Mouse (Mus musculus): ENCODE data around the gene Pex26. TPM values are rescaled to one million over a fixed set of nuclear protein-coding genes. Genes with fewer than 3 reads are reported as not detected.

Gene Pex26
- polyA plus RNA-seq, 1 experiment from 2014 or later: 6.5 TPM

GRCm38 (mm10) chr6:121202026-121202425, 18.6 kb downstream of the Pex26 start:
- H3K9me3 ChIP-seq (ENCODE audit: control insufficient read depth, low read length): no peaks in the 10 kb centered on the region
- WGBS: 80% methylated on average over 5 of the region's 5 CpGs
- H3K4me2 ChIP-seq (replicated peaks; ENCODE audit: low read depth): no peak overlapping the region
- no peaks in the 10 kb centered on the region for H3K4me1 ChIP-seq (replicated peaks; ENCODE audit: control insufficient read depth, insufficient read depth)
- ATAC-seq (ENCODE audit: low FRiP score, low TSS enrichment) (no peak), DNase-seq (ENCODE audit: low spot score) (no peak)
- H3K27me3 ChIP-seq (ENCODE audit: control insufficient read depth, insufficient read depth, low read length): no peaks in the 10 kb centered on the region
- H3K27ac ChIP-seq (replicated peaks): no peak overlapping the region
- TF ChIP-seq CTCF (IDR thresholded peaks at IDR 0.05; ENCODE audit: low read depth) (no peak), EP300 (optimal IDR thresholded peaks at IDR 0.05) (no peak)
- no peak overlapping the region for H3K4me3 ChIP-seq (ENCODE audit: low read depth, low read length)
- H3K36me3 ChIP-seq (ENCODE audit: control insufficient read depth, insufficient read depth, low read length): no peaks in the 10 kb centered on the region
- no peak overlapping the region for H3K9ac ChIP-seq (ENCODE audit: low read length)

GRCm38 (mm10) chr6:121206481-121206880, 23.0 kb downstream of the Pex26 start:
- no peak for DNase-seq (ENCODE audit: low spot score)
- TF ChIP-seq EP300 (optimal IDR thresholded peaks at IDR 0.05): no peak
- no peak for TF ChIP-seq CTCF (IDR thresholded peaks at IDR 0.05; ENCODE audit: low read depth)
- H3K9ac ChIP-seq (ENCODE audit: low read length): no peak overlapping the region
- no peaks in the 10 kb centered on the region for H3K9me3 ChIP-seq (ENCODE audit: control insufficient read depth, low read length)
- H3K27ac ChIP-seq (replicated peaks): no peak overlapping the region
- H3K4me3 ChIP-seq (ENCODE audit: low read depth, low read length): no peak overlapping the region
- 84% methylated on average over 5 of the region's 5 CpGs for WGBS
- no peaks in the 10 kb centered on the region for H3K27me3 ChIP-seq (ENCODE audit: control insufficient read depth, insufficient read depth, low read length)
- no peaks in the 10 kb centered on the region for H3K4me1 ChIP-seq (replicated peaks; ENCODE audit: control insufficient read depth, insufficient read depth)
- no peak overlapping the region for H3K4me2 ChIP-seq (replicated peaks; ENCODE audit: low read depth)
- ATAC-seq (ENCODE audit: low FRiP score, low TSS enrichment): no peak
- no peaks in the 10 kb centered on the region for H3K36me3 ChIP-seq (ENCODE audit: control insufficient read depth, insufficient read depth, low read length)

- no peaks in the 10 kb centered on the region for H3K36me3 ChIP-seq (ENCODE audit: control insufficient read depth, insufficient read depth, low read length)
- no peak overlapping the region for H3K4me2 ChIP-seq (replicated peaks; ENCODE audit: low read depth)
- H3K9ac ChIP-seq (ENCODE audit: low read length): no peak overlapping the region
- 0 out of 2 replicates have a peak, but pooled peaks cover 3% of the 10 kb centered on the region for H3K27me3 ChIP-seq (ENCODE audit: control insufficient read depth, insufficient read depth, low read length)
- DNase-seq (ENCODE audit: low spot score) (no peak), ATAC-seq (ENCODE audit: low FRiP score, low TSS enrichment) (no peak)
- 70% methylated on average over 2 of the region's 2 CpGs for WGBS
- TF ChIP-seq EP300 (optimal IDR thresholded peaks at IDR 0.05): no peak
- no peak for TF ChIP-seq CTCF (IDR thresholded peaks at IDR 0.05; ENCODE audit: low read depth)
- no peak overlapping the region for H3K4me3 ChIP-seq (ENCODE audit: low read depth, low read length)
- H3K4me1 ChIP-seq (replicated peaks; ENCODE audit: control insufficient read depth, insufficient read depth): no peaks in the 10 kb centered on the region
- no peaks in the 10 kb centered on the region for H3K9me3 ChIP-seq (ENCODE audit: control insufficient read depth, low read length)
- H3K27ac ChIP-seq (replicated peaks): no peak overlapping the region
These were observed 26.1 kb downstream of the Pex26 start for GRCm38 (mm10) chr6:121209584-121209983.

- DNase-seq (ENCODE audit: low spot score) (peak; percentile 64), ATAC-seq (ENCODE audit: low FRiP score, low TSS enrichment) (peak; percentile 79)
- H3K36me3 ChIP-seq (ENCODE audit: control insufficient read depth, insufficient read depth, low read length): no peaks in the 10 kb centered on the region
- H3K4me3 ChIP-seq (ENCODE audit: low read depth, low read length): peak within 1 kb of the TSS; percentile 37
- H3K4me2 ChIP-seq (replicated peaks; ENCODE audit: low read depth): peak within 1 kb of the TSS; percentile 68
- no peak within 1 kb of the TSS for H3K9ac ChIP-seq (ENCODE audit: low read length)
- H3K27me3 ChIP-seq (ENCODE audit: control insufficient read depth, insufficient read depth, low read length): 0 out of 2 replicates have a peak, but pooled peaks cover 3% of the 10 kb centered on the region
- TF ChIP-seq EP300 (optimal IDR thresholded peaks at IDR 0.05): no peak
- TF ChIP-seq CTCF (IDR thresholded peaks at IDR 0.05; ENCODE audit: low read depth): no peak
- H3K4me1 ChIP-seq (replicated peaks; ENCODE audit: control insufficient read depth, insufficient read depth): no peaks in the 10 kb centered on the region
- WGBS: 3% methylated on average over 30 of the region's 30 CpGs
- H3K27ac ChIP-seq (replicated peaks): no peak within 1 kb of the TSS
- no peaks in the 10 kb centered on the region for H3K9me3 ChIP-seq (ENCODE audit: control insufficient read depth, low read length)
These were observed 26.9 kb downstream of the Pex26 start, which contains the start of gene Tuba8 for GRCm38 (mm10) chr6:121210149-121210925. TSS of gene Tuba8 (plus strand) at chr6:121210696.

- DNase-seq (ENCODE audit: low spot score) (no peak), ATAC-seq (ENCODE audit: low FRiP score, low TSS enrichment) (no peak)
- WGBS: 2% methylated on average over 12 of the region's 12 CpGs
- Histone ChIP-seq H3K9me3 (ENCODE audit: control insufficient read depth, low read length) (no peaks in the 10 kb centered on the region), H3K36me3 (ENCODE audit: control insufficient read depth, insufficient read depth, low read length) (no peaks in the 10 kb centered on the region), H3K27ac (replicated peaks) (no peak overlapping the region), H3K4me1 (replicated peaks; ENCODE audit: control insufficient read depth, insufficient read depth) (no peaks in the 10 kb centered on the region), H3K9ac (ENCODE audit: low read length) (no peak overlapping the region), H3K4me3 (ENCODE audit: low read depth, low read length) (peak overlapping the region; percentile 37), H3K27me3 (ENCODE audit: control insufficient read depth, insufficient read depth, low read length) (0 out of 2 replicates have a peak, but pooled peaks cover 3% of the 10 kb centered on the region), H3K4me2 (replicated peaks; ENCODE audit: low read depth) (peak overlapping the region; percentile 68)
- no peak for TF ChIP-seq CTCF (IDR thresholded peaks at IDR 0.05; ENCODE audit: low read depth)
These were observed 27.4 kb downstream of the Pex26 start for GRCm38 (mm10) chr6:121210926-121211289.

GRCm38 (mm10) chr6:121211743-121212142, 28.3 kb downstream of the Pex26 start:
- Histone ChIP-seq H3K9ac (ENCODE audit: low read length) (no peak overlapping the region), H3K4me2 (replicated peaks; ENCODE audit: low read depth) (peak overlapping the region; percentile 68; the same call in 1 of the 2 replicates), H3K9me3 (ENCODE audit: control insufficient read depth, low read length) (no peaks in the 10 kb centered on the region), H3K4me3 (ENCODE audit: low read depth, low read length) (no peak overlapping the region), H3K36me3 (ENCODE audit: control insufficient read depth, insufficient read depth, low read length) (no peaks in the 10 kb centered on the region), H3K27ac (replicated peaks) (no peak overlapping the region), H3K27me3 (ENCODE audit: control insufficient read depth, insufficient read depth, low read length) (0 out of 2 replicates have a peak, but pooled peaks cover 3% of the 10 kb centered on the region), H3K4me1 (replicated peaks; ENCODE audit: control insufficient read depth, insufficient read depth) (no peaks in the 10 kb centered on the region)
- DNase-seq (ENCODE audit: low spot score) (no peak), ATAC-seq (ENCODE audit: low FRiP score, low TSS enrichment) (no peak)
- TF ChIP-seq CTCF (IDR thresholded peaks at IDR 0.05; ENCODE audit: low read depth) (no peak), EP300 (optimal IDR thresholded peaks at IDR 0.05) (no peak)
- WGBS: 14% methylated on average over 5 of the region's 5 CpGs

Measured in stomach, postnatal 0 days (tissue).